ENCODE assay signal across 22 mouse cellular contexts in the genomic region with DNA sequence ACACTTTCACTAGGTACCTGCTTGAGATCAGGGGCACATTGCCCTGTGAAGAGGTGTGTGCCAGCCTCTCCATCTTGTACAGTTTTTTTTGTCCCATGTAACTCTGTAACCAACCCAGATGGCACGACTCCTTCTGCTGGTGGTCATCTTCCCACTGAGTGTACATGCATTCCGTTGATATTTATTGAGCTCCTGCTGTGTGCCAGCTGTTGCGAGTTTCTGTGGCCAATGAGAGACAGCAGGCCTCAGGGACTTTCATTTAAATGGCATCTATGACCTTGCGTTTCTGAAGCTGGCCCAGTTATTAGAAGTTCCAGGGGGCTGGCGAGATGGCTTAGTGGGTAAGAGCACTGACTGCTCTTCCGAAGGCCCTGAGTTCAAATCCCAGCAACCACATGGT. TPM values are rescaled to one million over a fixed set of nuclear protein-coding genes. Genes with fewer than 3 reads are reported as not detected.
DNase-seq lines count a peak whose midpoint lies in the region; ATAC-seq and TF ChIP-seq lines count a peak whose summit lies in the region.
"Had no signal": no experiment of that assay in that cellular context is flagged by ENCODE, and none has a peak within 500 bp of the region (broad histone marks: within the 10 kb centered on the region; RNA-seq: fewer than 3 reads in every experiment).

No protein-coding gene starts in this region.

- no peak for TF ChIP-seq POLR2A in cerebellum, adult 2 months (IDR thresholded peaks at IDR 0.05; ENCODE audit: borderline replicate concordance, insufficient read depth, low read length)

- DNase-seq in cerebellum, adult 2 months, result peak; percentile 45 to 60
- DNase-seq in cerebellum, adult 8-10 months, result no peak
- peak; percentile 56 for DNase-seq in left cerebral cortex, postnatal 4 days
- DNase-seq in left cerebral cortex, postnatal 25 days (ENCODE audit: low spot score in 2 of 2), result no peak
- DNase-seq in brain, adult 2 months (ENCODE audit: low read depth, low spot score), result peak; percentile 37
- peak; percentile 63 to 65 for DNase-seq in cerebellum, postnatal 14 days
- no peak for DNase-seq in gastrocnemius, postnatal 10 days
- DNase-seq: adrenal gland, adult 2 months; adrenal gland, postnatal 25 days; embryo, embryonic 11 days; gastrocnemius, postnatal 25 days; kidney, adult 11 months; kidney, adult 9 months had no signal

- H3K4me1 ChIP-seq in cerebellum, adult 2 months (ENCODE audit: control insufficient read depth, insufficient read depth, low read length), result peaks cover 2% of the 10 kb centered on the region; the same call in 1 of the 2 replicates
- H3K4me1 ChIP-seq: embryonic facial prominence, embryonic 15.5 days had no signal

- no peaks in the 10 kb centered on the region for H3K27me3 ChIP-seq in cerebellum, adult 2 months (ENCODE audit: control insufficient read depth, insufficient read depth, low read length)
- H3K27me3 ChIP-seq: embryonic facial prominence, embryonic 15.5 days; forebrain, embryonic 15.5 days; hindbrain, embryonic 15.5 days had no signal

- H3K27ac ChIP-seq in cerebellum, adult 2 months (ENCODE audit: insufficient read depth, low read length), result no peak overlapping the region
- H3K27ac ChIP-seq: embryonic facial prominence, embryonic 15.5 days; forebrain, embryonic 10.5 days; forebrain, embryonic 15.5 days; hindbrain, embryonic 10.5 days; hindbrain, embryonic 15.5 days had no signal

- intact Hi-C loops in left cerebral cortex, postnatal 4 days (cut with DNase I), result no loop called here
- intact Hi-C loops in left cerebral cortex, postnatal 25 days (cut with DNase I), result no loop called here

- H3K4me3 ChIP-seq in cerebellum, adult 2 months (replicated peaks; ENCODE audit: insufficient read depth, low read depth, low read length), result no peak overlapping the region
- H3K4me3 ChIP-seq: embryonic facial prominence, embryonic 15.5 days; erythroblast, embryonic 14.5 days; forebrain, embryonic 10.5 days; forebrain, embryonic 15.5 days; heart, embryonic 12.5 days; hindbrain, embryonic 10.5 days; hindbrain, embryonic 15.5 days had no signal

- ATAC-seq in megakaryocyte, adult 5-6 weeks (ENCODE audit: poor library complexity, severe bottlenecking), result no peak
- ATAC-seq: forebrain, embryonic 15.5 days; inflammation-experienced regulatory T-cells, adult 6 months had no signal

- WGBS in cerebellum, adult 2 months, result 22% methylated on average over 6 of the region's 6 CpGs

- no peak for TF ChIP-seq CTCF in cerebellum, adult 2 months (IDR thresholded peaks at IDR 0.05; ENCODE audit: borderline replicate concordance, insufficient read depth, low read depth, low read length)

RNA-seq across cellular contexts. Expression of gene Zbtb40, which starts 17.2 kb away (rescaled TPM):
- polyA plus RNA-seq in cerebellum, adult 2 months (2012; rRNA removed), result 10.2 and 12.6 TPM in 2 replicates
- total RNA-seq in left cerebral cortex, postnatal 4 days (2021), result 10 to 100 TPM in 1 of 2 experiments, 1 to 10 TPM in 1; 8.8 to 12.7 TPM
- total RNA-seq in left cerebral cortex, postnatal 25 days (2021), result 10 to 100 TPM; 13.8 to 15.1 TPM
- 1 to 10 TPM; 3.5 to 5.0 TPM for total RNA-seq in gastrocnemius, postnatal 10 days (2021)
- 3.1 and 3.5 TPM in 2 replicates for total RNA-seq in megakaryocyte, adult 5-6 weeks (2015)
- total RNA-seq in megakaryocyte, adult 5-6 weeks (2017), result 5.7 and 6.6 TPM in 2 replicates

Comparison
In these comparisons a context has a peak if more than half of its experiments do, and no peak if none do; other contexts are left out.
1. DNase-seq: peak in cerebellum, adult 2 months (2 of 2), left cerebral cortex, postnatal 4 days (single experiment), brain, adult 2 months (single experiment) and cerebellum, postnatal 14 days (2 of 2); none in cerebellum, adult 8-10 months (single experiment), left cerebral cortex, postnatal 25 days (0 of 2) and gastrocnemius, postnatal 10 days (single experiment).